Mouse (Mus musculus) embryonic fibroblast, embryonic 13.5 days (primary cell): Measurements from ENCODE around the gene Zkscan8. TPM values are rescaled to one million over a fixed set of nuclear protein-coding genes. Genes with fewer than 3 reads are reported as not detected.
"Not testable (repeated sequence)": the region's sequence is repeated elsewhere in the genome, so short reads cannot be mapped to it uniquely, and the experiment has no call there.

ENCODE experiments used
- H3K27ac ChIP-seq: 2 replicates; pipeline ENCODE4 v1.5.1; 2012; ENCODE audit warnings: low read length, control low read depth, inconsistent platforms; ENCODE audit not compliant: insufficient read depth
- H3K4me1 ChIP-seq: 2 replicates; pipeline ENCODE4 v1.6.1; 2011; ENCODE audit warnings: low read length; ENCODE audit not compliant: control insufficient read depth, insufficient read depth
- H3K4me3 ChIP-seq: 2 replicates; pipeline ENCODE4 v1.5.1; 2011; ENCODE audit warnings: mild to moderate bottlenecking, control low read depth, low read length; ENCODE audit not compliant: insufficient read depth
- CTCF ChIP-seq: IDR thresholded peaks from 2 replicates; pipeline ENCODE4 v1.5.1; 2011; ENCODE audit warnings: mild to moderate bottlenecking, control low read depth, low read length, moderate library complexity, borderline replicate concordance; ENCODE audit not compliant: insufficient read depth
- POLR2A ChIP-seq: IDR thresholded peaks from 2 replicates; pipeline ENCODE4 v1.6.1; 2011; ENCODE audit warnings: low read depth, mild to moderate bottlenecking, control low read depth, low read length, moderate library complexity
- polyA plus RNA-seq: library from polyadenylated mRNA; stranded (reverse); fragments of >200 nt; gene quantifications from 2 replicates; pipeline ENCODE4 v1.2.4, GENCODE M21; 2011; ENCODE audit warnings: low read depth; ENCODE audit not compliant: missing spikeins, insufficient read length

Zkscan8 gene
- 12.3 and 15.2 TPM in 2 replicates for polyA plus RNA-seq

- peak within 1 kb of the TSS; percentile 74 for H3K27ac ChIP-seq
- H3K4me1 ChIP-seq, result no peaks in the 10 kb centered on the region
- TF ChIP-seq POLR2A (peak; percentile 63; the same call in 1 of the 2 replicates), CTCF (no peak)
- H3K4me3 ChIP-seq, result peak within 1 kb of the TSS; percentile 79
Observed at GRCm38 (mm10) chr13:21530781-21531201, at the start of gene Zkscan8. TSS of gene Zkscan8 (minus strand) at chr13:21531120.

- Histone ChIP-seq H3K27ac (no peak within 1 kb of the TSS), H3K4me1 (no peaks in the 10 kb centered on the region), H3K4me3 (no peak within 1 kb of the TSS)
- TF ChIP-seq POLR2A (no peak), CTCF (no peak)
Observed at GRCm38 (mm10) chr13:21559793-21560192, 28.9 kb upstream of the Zkscan8 start, which contains the start of gene Olfr1535. TSS of gene Olfr1535 (minus strand) at chr13:21559893.

DNA sequence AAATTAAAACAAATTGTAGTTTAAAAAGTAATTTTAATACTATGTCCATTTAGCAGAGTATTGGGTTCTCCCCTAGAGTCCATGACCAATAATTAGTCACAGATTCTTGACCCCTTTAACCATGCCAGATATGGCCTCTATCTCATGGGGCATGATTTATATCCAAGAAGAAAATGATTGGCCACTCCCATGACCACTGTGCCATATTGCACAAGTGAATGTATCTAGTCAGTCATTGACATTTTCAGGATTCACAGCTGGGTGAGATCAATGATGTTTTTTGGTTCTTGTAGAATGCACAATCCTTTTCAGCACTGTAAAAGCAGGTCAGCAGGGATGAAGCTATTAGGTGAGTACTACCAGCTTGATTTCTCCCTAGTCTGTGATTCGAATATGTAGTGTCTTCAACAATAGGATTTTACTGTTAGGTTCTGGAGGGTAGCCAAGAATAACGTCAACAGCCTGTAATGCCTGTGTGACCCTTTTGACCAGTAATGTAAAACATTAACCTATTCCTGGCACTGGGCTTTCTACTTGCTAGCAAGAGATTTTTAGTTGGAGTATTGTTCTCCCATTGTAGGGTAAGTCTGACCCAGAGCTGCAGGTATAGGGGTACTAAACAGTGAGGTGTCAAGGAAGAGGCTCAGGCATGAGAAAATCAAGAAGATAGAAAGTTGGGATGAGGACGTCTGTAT, 19.6 kb upstream of the Zkscan8 start:
- TF ChIP-seq POLR2A, result no peak
- TF ChIP-seq CTCF, result no peak
- Histone ChIP-seq H3K4me3 (no peak overlapping the region), H3K27ac (no peak overlapping the region), H3K4me1 (no peaks in the 10 kb centered on the region)

DNA sequence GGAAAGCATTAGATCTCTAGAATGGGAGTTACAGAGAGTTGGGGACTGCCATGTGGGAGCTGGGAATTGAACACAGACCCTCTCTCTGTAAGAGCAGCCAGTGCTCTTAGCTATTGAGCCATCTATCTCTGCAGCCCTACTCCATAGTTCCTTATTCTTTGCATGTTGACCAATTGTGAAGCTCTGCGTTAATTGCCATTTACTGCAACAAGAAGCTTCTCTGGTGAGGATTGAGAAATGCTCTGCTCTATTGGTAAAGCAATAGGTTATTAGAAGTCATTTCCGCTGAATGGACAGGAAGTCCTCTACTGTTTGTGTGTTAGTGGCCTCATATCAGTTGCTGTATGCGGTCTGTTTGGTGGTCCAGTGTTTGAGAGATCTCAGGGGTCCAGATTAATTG, 18.6 kb upstream of the Zkscan8 start:
- Histone ChIP-seq H3K4me3 (no peak overlapping the region), H3K27ac (no peak overlapping the region), H3K4me1 (no peaks in the 10 kb centered on the region)
- no peak for TF ChIP-seq POLR2A
- TF ChIP-seq CTCF, result no peak

GRCm38 (mm10) chr13:21542708-21543107, 11.8 kb upstream of the Zkscan8 start, which contains the start of gene Olfr1366:
TSS of gene Olfr1366 (minus strand) at chr13:21542808.
- TF ChIP-seq POLR2A (no peak), CTCF (no peak)
- H3K4me3 ChIP-seq, result no peak within 1 kb of the TSS
- H3K4me1 ChIP-seq, result no peaks in the 10 kb centered on the region
- H3K27ac ChIP-seq, result no peak within 1 kb of the TSS

- H3K4me1 ChIP-seq, result no peaks in the 10 kb centered on the region
- no peak overlapping the region for H3K27ac ChIP-seq
- H3K4me3 ChIP-seq, result peak overlapping the region; percentile 43
- TF ChIP-seq POLR2A (no peak), CTCF (no peak)
Observed at GRCm38 (mm10) chr13:21530136-21530535, 784 bp downstream of the Zkscan8 start.

GRCm38 (mm10) chr13:21506221-21506649, 24.7 kb downstream of the Zkscan8 start:
- TF ChIP-seq POLR2A (peak; percentile 87), CTCF (no peak)
- Histone ChIP-seq H3K27ac (peak overlapping the region; percentile 78), H3K4me1 (no peaks in the 10 kb centered on the region; the same call in 1 of the 2 replicates), H3K4me3 (peak overlapping the region; percentile 77)

GRCm38 (mm10) chr13:21502296-21502695, 28.6 kb downstream of the Zkscan8 start:
- H3K27ac ChIP-seq, result no peak overlapping the region
- H3K4me1 ChIP-seq, result no peaks in the 10 kb centered on the region; the same call in 1 of the 2 replicates
- no peak overlapping the region for H3K4me3 ChIP-seq
- no peak for TF ChIP-seq POLR2A
- no peak for TF ChIP-seq CTCF

- not testable (repeated sequence) for H3K4me1 ChIP-seq, H3K27ac ChIP-seq, H3K4me3 ChIP-seq
Observed at GRCm38 (mm10) chr13:21501182-21501581, 29.7 kb downstream of the Zkscan8 start, which contains the start of gene Gm11273. TSS of gene Gm11273 (minus strand) at chr13:21501418.

DNA sequence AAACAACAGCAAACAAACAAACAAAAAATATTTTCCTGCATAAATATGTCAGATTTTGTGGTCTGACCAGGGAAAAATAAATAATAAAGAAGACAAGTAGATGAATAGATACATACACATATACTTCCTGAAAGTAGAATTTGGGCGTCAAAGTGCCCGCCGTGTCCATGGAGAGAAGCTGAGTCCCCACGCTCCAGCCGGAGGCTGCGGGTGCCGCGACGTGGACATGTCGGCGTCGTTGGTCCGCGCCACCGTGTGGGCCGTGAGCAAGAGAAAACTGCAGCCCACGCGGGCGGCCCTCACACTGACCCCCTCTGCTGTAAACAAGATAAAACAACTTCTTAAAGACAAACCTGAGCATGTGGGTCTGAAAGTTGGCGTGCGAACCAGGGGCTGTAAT, 35.8 kb downstream of the Zkscan8 start, which contains the start of gene AK157302:
Gene AK157302, plus strand, starts transcription at position 144 of the 400 bp plus-strand sequence.
- no peaks in the 10 kb centered on the region for H3K4me1 ChIP-seq
- TF ChIP-seq POLR2A (no peak), CTCF (no peak)

More for the DNA sequence above, 35.8 kb downstream of the Zkscan8 start, which contains the start of gene AK157302:
- Histone ChIP-seq H3K27ac (no peak within 1 kb of the TSS), H3K4me3 (no peak within 1 kb of the TSS)
